Mouse (Mus musculus): Measurements from ENCODE around the gene Krt24. TPM values are rescaled to one million over a fixed set of nuclear protein-coding genes. Genes with fewer than 3 reads are reported as not detected.

The Krt24 gene
- polyA plus RNA-seq, 1 experiment from 2014 or later = 0.23 TPM

DNA sequence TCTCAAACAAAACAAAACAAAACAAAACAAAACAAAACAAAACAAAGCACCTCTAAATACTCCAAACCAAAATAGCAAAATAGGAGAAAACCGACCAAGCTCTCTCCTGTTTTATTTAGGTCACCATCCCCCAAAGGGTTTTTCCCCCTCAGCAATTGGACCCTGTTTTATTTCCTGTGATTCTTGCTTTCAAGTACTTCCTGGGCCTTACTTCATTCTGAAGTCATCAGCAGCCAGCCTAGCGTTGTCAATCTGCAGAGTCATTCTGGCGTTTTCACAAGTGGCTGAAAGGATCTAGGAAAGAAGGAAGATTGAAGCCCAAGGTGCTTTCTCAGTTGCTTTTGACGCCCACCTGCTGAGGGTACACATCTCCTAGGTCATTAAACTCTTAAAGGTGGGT lies 1.7 kb downstream of the Krt24 start:
- H3K9ac ChIP-seq = no peak overlapping the region
- no peak overlapping the region for H3K4me3 ChIP-seq
- WGBS = 59% methylated on average over 4 of the region's 4 CpGs
- no peak overlapping the region for H3K4me2 ChIP-seq
- no peak overlapping the region for H3K27ac ChIP-seq
- H3K9me3 ChIP-seq = no peaks in the 10 kb centered on the region
- no peaks in the 10 kb centered on the region for H3K36me3 ChIP-seq
- no peak for ATAC-seq (ENCODE audit: insufficient number of reproducible peaks, low FRiP score, low TSS enrichment, low read depth)
- H3K27me3 ChIP-seq = no peaks in the 10 kb centered on the region
- H3K4me1 ChIP-seq = peaks cover 5% of the 10 kb centered on the region; the same call in 1 of the 2 replicates

DNA sequence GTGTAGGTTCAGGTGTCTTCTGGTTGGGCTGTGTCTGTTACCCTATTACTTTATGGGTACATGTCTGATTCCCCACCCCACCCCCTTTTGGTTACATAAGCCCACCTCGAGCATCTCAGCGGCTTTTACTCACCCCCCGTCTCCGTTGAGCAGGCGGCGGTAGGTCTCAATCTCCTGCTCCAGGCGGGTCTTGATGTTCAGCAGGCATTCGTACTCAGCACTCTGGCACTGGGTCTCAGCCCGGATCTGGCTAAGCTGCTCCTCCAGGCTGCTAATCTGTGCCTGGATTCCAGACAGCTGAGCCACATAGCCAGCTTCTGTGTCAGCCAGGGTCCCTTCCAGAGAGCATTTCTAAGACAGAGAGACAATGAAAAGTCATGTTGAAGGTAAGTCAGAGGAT lies 3.9 kb downstream of the Krt24 start:
- ATAC-seq (ENCODE audit: insufficient number of reproducible peaks, low FRiP score, low TSS enrichment, low read depth) = no peak
- 77% methylated on average over 9 of the region's 9 CpGs for WGBS
- no peak overlapping the region for H3K4me2 ChIP-seq
- H3K4me1 ChIP-seq = peaks cover 12% of the 10 kb centered on the region
- H3K9me3 ChIP-seq = no peaks in the 10 kb centered on the region
- no peak overlapping the region for H3K27ac ChIP-seq
- H3K36me3 ChIP-seq = no peaks in the 10 kb centered on the region
- H3K9ac ChIP-seq = no peak overlapping the region
- no peaks in the 10 kb centered on the region for H3K27me3 ChIP-seq
- H3K4me3 ChIP-seq = no peak overlapping the region

DNA sequence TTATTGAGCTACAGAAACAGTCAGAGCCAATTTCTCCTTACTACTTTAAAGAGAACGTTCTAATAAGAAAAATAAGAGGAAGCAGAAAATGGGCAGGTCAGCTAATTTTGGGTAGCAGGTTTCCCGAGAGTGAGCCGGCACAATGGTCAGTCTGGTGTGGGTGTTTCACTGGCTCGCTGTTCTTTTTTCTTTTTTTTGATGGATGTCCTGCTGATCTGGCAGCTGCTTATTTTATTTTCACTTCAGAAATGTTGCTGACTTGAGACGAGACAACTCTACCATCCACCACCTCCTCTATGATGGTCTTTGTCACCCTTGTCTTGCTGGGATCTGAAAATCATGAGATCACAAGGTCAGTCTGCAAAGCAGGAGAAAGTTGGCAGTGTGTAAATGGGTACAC lies 5.1 kb downstream of the Krt24 start:
- Histone ChIP-seq H3K4me1 (peaks cover 11% of the 10 kb centered on the region), H3K9me3 (no peaks in the 10 kb centered on the region), H3K4me3 (no peak overlapping the region), H3K36me3 (no peaks in the 10 kb centered on the region), H3K27me3 (no peaks in the 10 kb centered on the region), H3K27ac (no peak overlapping the region), H3K9ac (no peak overlapping the region), H3K4me2 (no peak overlapping the region)
- ATAC-seq (ENCODE audit: insufficient number of reproducible peaks, low FRiP score, low TSS enrichment, low read depth) = no peak
- WGBS = 56% methylated on average over 5 of the region's 5 CpGs

DNA sequence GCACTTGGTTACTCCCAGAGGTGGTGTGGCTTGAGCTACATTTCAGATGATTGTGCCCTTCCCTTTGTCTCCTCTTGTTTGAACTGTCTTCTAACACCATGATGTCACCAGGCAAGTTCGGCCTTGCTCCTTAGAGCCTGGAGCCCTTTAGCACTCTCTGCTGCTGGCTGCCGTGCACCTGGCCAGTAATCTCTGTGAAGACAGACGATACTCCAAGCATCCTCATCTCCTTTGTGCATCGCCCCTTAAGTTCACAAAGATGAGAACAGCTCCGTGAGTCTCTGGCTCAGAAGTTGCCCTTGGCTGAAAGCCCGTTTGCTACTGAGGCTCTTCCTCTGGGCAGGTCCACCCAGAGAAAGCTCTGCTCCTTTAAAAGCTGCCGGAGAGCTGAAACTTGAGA lies 8.3 kb downstream of the Krt24 start:
- peaks cover 7% of the 10 kb centered on the region for H3K4me1 ChIP-seq
- no peak for ATAC-seq (ENCODE audit: insufficient number of reproducible peaks, low FRiP score, low TSS enrichment, low read depth)
- no peak overlapping the region for H3K4me3 ChIP-seq
- no peak overlapping the region for H3K27ac ChIP-seq
- WGBS = 19% methylated on average over 7 of the region's 7 CpGs
- H3K27me3 ChIP-seq = no peaks in the 10 kb centered on the region
- H3K4me2 ChIP-seq = no peak overlapping the region
- H3K36me3 ChIP-seq = no peaks in the 10 kb centered on the region
- no peak overlapping the region for H3K9ac ChIP-seq
- H3K9me3 ChIP-seq = no peaks in the 10 kb centered on the region

DNA sequence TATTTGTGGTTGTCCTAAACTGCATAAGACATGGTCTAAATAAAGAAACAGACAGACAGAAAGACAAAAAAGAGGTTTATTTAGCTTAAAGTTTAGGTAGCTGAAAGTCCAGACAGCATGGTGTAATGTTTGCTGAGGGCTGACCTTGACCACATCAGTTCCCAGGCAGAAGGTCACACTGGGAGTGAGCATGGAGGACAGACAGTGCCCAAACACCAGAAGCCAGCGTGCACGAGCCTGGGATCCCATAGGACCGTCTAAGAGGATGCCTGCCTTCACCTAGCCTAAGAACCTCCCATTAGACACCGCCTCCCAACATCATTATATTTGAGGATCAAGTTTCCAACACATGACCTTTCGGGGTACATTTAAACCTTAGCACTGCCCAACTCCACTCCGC lies 9.4 kb downstream of the Krt24 start:
- Histone ChIP-seq H3K27ac (no peak overlapping the region), H3K4me1 (peaks cover 7% of the 10 kb centered on the region), H3K9ac (no peak overlapping the region), H3K27me3 (no peaks in the 10 kb centered on the region), H3K9me3 (no peaks in the 10 kb centered on the region), H3K4me3 (no peak overlapping the region), H3K4me2 (no peak overlapping the region), H3K36me3 (no peaks in the 10 kb centered on the region)
- ATAC-seq (ENCODE audit: insufficient number of reproducible peaks, low FRiP score, low TSS enrichment, low read depth) = no peak
- 72% methylated on average over 6 of the region's 6 CpGs for WGBS

DNA sequence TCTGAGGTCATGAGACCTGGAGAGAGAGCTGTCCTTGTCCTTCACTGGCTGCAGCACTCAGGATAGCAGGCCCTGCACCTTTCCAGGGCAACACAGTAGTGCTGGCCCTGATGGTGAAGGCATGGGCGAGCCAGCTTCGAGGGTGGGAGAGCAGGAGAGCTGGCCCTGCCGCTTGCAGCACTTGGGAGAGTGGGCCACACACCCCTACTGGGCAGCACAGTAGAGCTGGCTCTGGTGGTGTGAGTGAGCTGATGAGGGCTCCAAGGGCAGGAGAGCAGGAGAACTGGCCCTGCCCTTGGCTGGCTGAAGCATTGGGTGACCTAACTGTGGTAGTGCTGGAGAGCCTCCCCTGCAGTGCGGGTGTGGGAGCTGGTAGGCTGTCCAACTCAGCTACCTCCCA lies 12.3 kb downstream of the Krt24 start:
- WGBS = 78% methylated on average over 4 of the region's 4 CpGs
- H3K27me3 ChIP-seq = no peaks in the 10 kb centered on the region
- no peak for ATAC-seq (ENCODE audit: insufficient number of reproducible peaks, low FRiP score, low TSS enrichment, low read depth)

DNA sequence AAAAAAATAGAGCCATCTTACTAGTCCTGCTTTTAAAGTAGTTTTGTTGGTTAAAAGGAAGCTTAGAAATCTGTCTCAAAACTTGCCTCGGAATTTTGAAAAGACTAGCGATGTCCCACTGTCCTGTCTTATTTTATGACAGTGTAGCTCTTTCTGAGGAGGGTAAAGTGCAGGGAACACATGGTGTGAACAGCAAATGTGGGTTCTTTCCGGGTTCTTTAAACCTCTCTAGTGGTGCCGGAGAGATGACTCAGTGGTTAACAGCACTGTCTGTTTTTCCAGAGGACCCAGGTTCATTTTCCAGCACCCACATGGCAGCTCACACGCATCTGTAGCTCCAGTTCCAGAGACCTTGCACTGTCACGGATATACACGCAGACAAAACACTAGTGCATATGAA lies 15.9 kb downstream of the Krt24 start:
- Histone ChIP-seq H3K4me3 (no peak overlapping the region), H3K4me1 (peaks cover 6% of the 10 kb centered on the region; the same call in 1 of the 2 replicates), H3K27me3 (no peaks in the 10 kb centered on the region), H3K27ac (no peak overlapping the region), H3K9me3 (no peaks in the 10 kb centered on the region), H3K36me3 (no peaks in the 10 kb centered on the region), H3K4me2 (no peak overlapping the region), H3K9ac (no peak overlapping the region)
- 53% methylated on average over 7 of the region's 7 CpGs for WGBS
- ATAC-seq (ENCODE audit: insufficient number of reproducible peaks, low FRiP score, low TSS enrichment, low read depth) = no peak

More for the DNA sequence above, 12.3 kb downstream of the Krt24 start:
- Histone ChIP-seq H3K27ac (no peak overlapping the region), H3K36me3 (no peaks in the 10 kb centered on the region), H3K4me1 (peaks cover 12% of the 10 kb centered on the region), H3K9me3 (no peaks in the 10 kb centered on the region), H3K4me2 (no peak overlapping the region), H3K4me3 (no peak overlapping the region), H3K9ac (no peak overlapping the region)

DNA sequence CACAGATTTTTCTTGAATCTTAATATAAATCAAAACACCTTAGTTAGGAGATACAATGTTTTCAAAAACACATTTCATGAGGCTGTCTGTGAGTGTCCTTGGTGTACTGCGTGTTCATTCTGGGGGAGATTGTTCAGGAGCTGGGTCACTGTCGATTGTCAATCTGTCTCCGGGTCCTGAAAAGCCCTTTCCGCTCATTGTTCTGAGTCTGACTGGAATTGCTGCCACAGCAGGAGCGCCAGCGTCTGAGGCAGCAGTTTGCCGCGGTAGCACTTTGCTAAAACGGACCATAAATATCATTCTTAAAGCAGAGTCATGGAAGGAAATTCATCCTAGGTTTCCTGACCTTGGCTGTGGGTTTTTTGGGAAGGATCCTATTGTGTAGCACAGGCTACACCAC lies 19.3 kb downstream of the Krt24 start:
- H3K4me1 ChIP-seq = peaks cover 6% of the 10 kb centered on the region; the same call in 1 of the 2 replicates
- no peaks in the 10 kb centered on the region for H3K27me3 ChIP-seq
- no peaks in the 10 kb centered on the region for H3K9me3 ChIP-seq
- H3K27ac ChIP-seq = no peak overlapping the region
- ATAC-seq (ENCODE audit: insufficient number of reproducible peaks, low FRiP score, low TSS enrichment, low read depth) = no peak
- H3K4me3 ChIP-seq = no peak overlapping the region
- 59% methylated on average over 9 of the region's 9 CpGs for WGBS
- no peak overlapping the region for H3K9ac ChIP-seq
- H3K4me2 ChIP-seq = no peak overlapping the region
- H3K36me3 ChIP-seq = no peaks in the 10 kb centered on the region

DNA sequence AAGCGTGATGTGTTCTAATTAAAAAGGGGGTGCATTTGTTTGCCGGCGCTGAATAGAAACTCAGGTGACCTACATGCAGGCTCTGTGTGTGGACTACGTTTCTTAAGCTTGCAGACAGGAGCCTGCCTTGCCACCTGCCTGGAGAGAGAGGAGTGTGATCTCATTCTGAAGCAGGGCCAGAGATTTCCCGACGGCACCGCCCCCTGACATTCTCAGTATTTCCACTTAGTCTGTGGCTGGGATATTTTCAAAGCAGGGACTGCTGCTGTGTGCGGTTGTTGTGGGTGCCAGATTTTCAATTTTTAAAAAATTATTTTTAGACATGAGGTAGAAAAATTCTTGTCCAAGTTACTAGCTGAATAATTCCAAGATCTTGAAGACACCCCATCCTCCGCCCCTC lies 19.8 kb downstream of the Krt24 start:
- Histone ChIP-seq H3K9ac (no peak overlapping the region), H3K27ac (no peak overlapping the region), H3K4me1 (peaks cover 6% of the 10 kb centered on the region; the same call in 1 of the 2 replicates), H3K27me3 (no peaks in the 10 kb centered on the region), H3K4me2 (no peak overlapping the region), H3K36me3 (no peaks in the 10 kb centered on the region), H3K4me3 (no peak overlapping the region), H3K9me3 (no peaks in the 10 kb centered on the region)
- no peak for ATAC-seq (ENCODE audit: insufficient number of reproducible peaks, low FRiP score, low TSS enrichment, low read depth)
- WGBS = 57% methylated on average over 9 of the region's 9 CpGs

DNA sequence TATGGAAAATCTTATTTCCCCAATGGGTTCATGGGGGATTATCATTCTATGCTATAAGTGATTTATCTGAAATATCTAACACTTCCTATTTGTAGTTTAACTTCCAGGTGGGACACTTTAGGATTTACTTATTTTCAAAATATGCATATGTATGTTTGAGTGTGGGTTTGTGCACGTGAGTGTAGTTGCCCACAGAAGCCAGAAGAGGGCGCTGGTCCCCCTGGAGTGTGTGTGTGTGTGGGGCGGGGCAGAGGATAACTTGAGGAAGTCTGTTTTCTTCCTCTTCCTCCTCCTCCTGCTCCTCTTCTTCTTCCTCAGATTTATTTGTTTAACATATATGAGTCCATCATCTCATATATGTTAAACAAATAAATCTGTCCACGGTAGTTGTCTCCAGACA lies 28.8 kb downstream of the Krt24 start:
- 78% methylated on average over 4 of the region's 4 CpGs for WGBS
- no peak overlapping the region for H3K27ac ChIP-seq
- no peaks in the 10 kb centered on the region for H3K4me1 ChIP-seq
- H3K27me3 ChIP-seq = no peaks in the 10 kb centered on the region
- no peak overlapping the region for H3K4me3 ChIP-seq
- no peaks in the 10 kb centered on the region for H3K36me3 ChIP-seq
- no peaks in the 10 kb centered on the region for H3K9me3 ChIP-seq
- ATAC-seq (ENCODE audit: insufficient number of reproducible peaks, low FRiP score, low TSS enrichment, low read depth) = no peak
- H3K9ac ChIP-seq = no peak overlapping the region
- H3K4me2 ChIP-seq = no peak overlapping the region

DNA sequence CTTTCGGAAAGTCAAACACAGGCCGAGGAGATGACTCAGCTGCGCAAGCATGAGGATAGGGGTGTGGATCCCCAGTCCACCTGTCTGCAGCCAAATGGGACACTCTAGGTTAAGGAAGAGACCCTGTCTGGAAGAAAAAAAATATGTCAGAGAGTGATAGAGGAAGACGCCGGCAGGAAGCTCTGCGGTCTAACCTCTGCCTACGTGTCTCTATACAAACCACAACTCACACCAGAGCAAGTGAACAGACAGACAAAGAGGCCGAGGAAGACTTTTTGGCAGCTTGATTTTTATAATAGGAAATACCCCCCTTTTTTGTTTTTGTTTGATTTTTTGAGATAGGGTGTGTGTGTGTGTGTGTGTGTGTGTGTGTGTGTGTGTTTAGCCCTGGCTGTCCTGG lies 29.7 kb downstream of the Krt24 start:
- H3K4me3 ChIP-seq = no peak overlapping the region
- H3K9me3 ChIP-seq = no peaks in the 10 kb centered on the region
- H3K4me1 ChIP-seq = 0 out of 2 replicates have a peak, but pooled peaks cover 1% of the 10 kb centered on the region
- 93% methylated on average over 8 of the region's 8 CpGs for WGBS
- no peak overlapping the region for H3K9ac ChIP-seq
- H3K36me3 ChIP-seq = no peaks in the 10 kb centered on the region
- no peak overlapping the region for H3K27ac ChIP-seq
- ATAC-seq (ENCODE audit: insufficient number of reproducible peaks, low FRiP score, low TSS enrichment, low read depth) = no peak
- H3K27me3 ChIP-seq = no peaks in the 10 kb centered on the region
- no peak overlapping the region for H3K4me2 ChIP-seq

DNA sequence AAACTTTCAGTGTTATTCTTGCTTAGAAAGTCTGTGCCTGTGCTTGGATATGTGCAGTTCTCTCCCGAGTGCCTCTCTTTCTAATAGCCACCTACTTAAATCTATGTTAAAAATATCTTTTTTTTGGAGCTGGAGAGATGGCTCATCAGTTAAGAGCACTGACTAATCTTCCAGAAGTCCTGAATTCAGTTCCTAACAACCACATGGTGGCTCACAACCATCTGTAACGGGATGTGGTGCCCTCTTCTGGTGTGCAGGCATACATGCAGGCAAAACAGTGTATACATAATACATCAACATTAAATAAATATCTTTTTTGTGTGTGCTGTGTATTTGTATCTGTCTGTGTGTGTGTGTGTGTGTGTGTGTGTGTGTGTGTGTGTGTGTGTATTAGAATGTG lies 31.2 kb downstream of the Krt24 start:
- Histone ChIP-seq H3K27me3 (no peaks in the 10 kb centered on the region), H3K4me3 (no peak overlapping the region), H3K9me3 (no peaks in the 10 kb centered on the region), H3K4me2 (no peak overlapping the region), H3K9ac (no peak overlapping the region), H3K36me3 (no peaks in the 10 kb centered on the region), H3K4me1 (0 out of 2 replicates have a peak, but pooled peaks cover 4% of the 10 kb centered on the region), H3K27ac (no peak overlapping the region)
- no peak for ATAC-seq (ENCODE audit: insufficient number of reproducible peaks, low FRiP score, low TSS enrichment, low read depth)
- 59% methylated on average over 2 of the region's 2 CpGs for WGBS

DNA sequence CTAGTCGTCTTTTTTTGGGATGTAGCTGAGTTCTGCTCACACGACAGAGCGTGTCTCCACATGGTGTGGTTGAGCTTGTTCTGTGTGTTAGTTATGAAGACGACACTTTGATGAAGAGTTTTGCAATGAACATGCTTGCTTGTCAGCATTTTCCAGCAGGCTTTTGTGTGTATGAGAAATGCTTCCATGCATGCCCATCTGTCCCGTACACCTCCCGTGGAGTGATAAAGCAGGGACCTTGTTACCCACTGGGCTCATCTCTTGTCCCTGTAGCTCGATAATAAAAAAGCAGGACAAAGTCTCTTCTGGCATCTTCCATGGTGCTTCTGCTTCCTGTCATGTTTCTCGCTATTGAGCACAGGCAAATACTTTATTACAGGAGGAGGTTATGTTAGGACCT lies 32.4 kb downstream of the Krt24 start:
- H3K36me3 ChIP-seq = no peaks in the 10 kb centered on the region
- no peak overlapping the region for H3K4me3 ChIP-seq
- 56% methylated on average over 8 of the region's 8 CpGs for WGBS
- H3K9ac ChIP-seq = no peak overlapping the region
- no peak overlapping the region for H3K4me2 ChIP-seq
- 0 out of 2 replicates have a peak, but pooled peaks cover 4% of the 10 kb centered on the region for H3K4me1 ChIP-seq
- H3K27ac ChIP-seq = no peak overlapping the region
- no peaks in the 10 kb centered on the region for H3K27me3 ChIP-seq
- no peak for ATAC-seq (ENCODE audit: insufficient number of reproducible peaks, low FRiP score, low TSS enrichment, low read depth)
- H3K9me3 ChIP-seq = no peaks in the 10 kb centered on the region
